Mouse (Mus musculus) limb, embryonic 14.5 days (tissue): Measurements from ENCODE around the gene Gm10803. TPM values are rescaled to one million over a fixed set of nuclear protein-coding genes. Genes with fewer than 3 reads are reported as not detected.

Experiments
- ATAC-seq: fragments of 200-750 bp; cut with Nextera tagmentation; 2 replicates; pipeline ENCODE4 v1.8.0; 2017; ENCODE audit warnings: low read depth, moderate number of reproducible peaks, moderate TSS enrichment; ENCODE audit not compliant: low FRiP score
- DNase-seq: peaks from one replicate; pipeline ENCODE4 v3.0.0-alpha.2; 2015; ENCODE audit warnings: low spot score
- H3K27ac ChIP-seq: fragments of 300-500 bp; sonication (generic); replicated peaks from 2 replicates; pipeline ENCODE4 v1.5.1; 2014; ENCODE audit warnings: low read depth, mild to moderate bottlenecking, low read length, moderate library complexity, mixed read lengths
- H3K27me3 ChIP-seq: fragments of 300-500 bp; sonication (generic); 2 replicates; pipeline ENCODE4 v1.6.1; 2014; ENCODE audit warnings: low read length, mixed read lengths; ENCODE audit not compliant: control insufficient read depth, insufficient read depth
- H3K36me3 ChIP-seq: fragments of 300-500 bp; sonication (generic); 2 replicates; pipeline ENCODE4 v1.6.1; 2014; ENCODE audit warnings: mild to moderate bottlenecking, low read length, moderate library complexity, mixed read lengths; ENCODE audit not compliant: control insufficient read depth, insufficient read depth
- H3K4me1 ChIP-seq: fragments of 300-500 bp; sonication (generic); 2 replicates; pipeline ENCODE4 v1.6.1; 2014; ENCODE audit warnings: antibody characterized with exemption, low read length, mixed read lengths; ENCODE audit not compliant: control insufficient read depth, insufficient read depth
- H3K4me2 ChIP-seq: fragments of 300-500 bp; sonication (generic); replicated peaks from 2 replicates; pipeline ENCODE4 v1.6.1; 2014; ENCODE audit warnings: low read depth, mild to moderate bottlenecking, low read length, moderate library complexity; ENCODE audit not compliant: severe bottlenecking
- H3K4me3 ChIP-seq: fragments of 300-500 bp; sonication (generic); replicated peaks from 2 replicates; pipeline ENCODE4 v1.5.1; 2014; ENCODE audit warnings: low read length
- H3K9ac ChIP-seq: fragments of 300-500 bp; sonication (generic); 2 replicates; pipeline ENCODE4 v1.6.1; 2014; ENCODE audit warnings: mild to moderate bottlenecking, low read depth, low read length, moderate library complexity; ENCODE audit not compliant: severe bottlenecking
- H3K9me3 ChIP-seq: fragments of 300-500 bp; sonication (generic); 2 replicates; pipeline ENCODE4 v1.6.1; 2016; ENCODE audit warnings: low read length; ENCODE audit not compliant: control insufficient read depth
- POLR2A ChIP-seq: fragments of 200-500 bp; IDR thresholded peaks from 2 replicates; pipeline ENCODE4 v1.8.0; 2012; ENCODE audit warnings: inconsistent platforms, mild to moderate bottlenecking, moderate library complexity, borderline replicate concordance; ENCODE audit not compliant: insufficient read depth, insufficient read length; ENCODE audit errors: extremely low read depth
- WGBS: fragments of 180-500 bp; shearing (Covaris S2); extraction: QIAGEN DNeasy Blood & Tissue Kit; methylation state at CpG from one replicate; pipeline ENCODE4 v1.1.7; 2014; 5-methylcytosine and 5-hydroxymethylcytosine counted together
- polyA plus RNA-seq, 2 experiments: library from polyadenylated mRNA; depleted of rRNA in 1 of 2; stranded (reverse) in 1 of 2; unstranded in 1 of 2; fragments of >200 nt; fragmentation: Nextera tagmentation in 1 of 2; extraction: Ambion mirVana in 1 of 2; gene quantifications; 2 replicates each; pipeline versions ENCODE4 v1.2.1 to v1.2.3; 2012 to 2014

The Gm10803 gene
- polyA plus RNA-seq, 2 experiments = 0.03 TPM; not detected in 1

GRCm38 (mm10) chr2:93522005-93522404 is 38.4 kb upstream of the Gm10803 start:
- Histone ChIP-seq H3K9ac (no peak overlapping the region), H3K4me1 (peaks cover 23% of the 10 kb centered on the region), H3K4me3 (no peak overlapping the region), H3K9me3 (no peaks in the 10 kb centered on the region), H3K27me3 (no peaks in the 10 kb centered on the region), H3K36me3 (no peaks in the 10 kb centered on the region), H3K4me2 (no peak overlapping the region), H3K27ac (no peak overlapping the region)
- TF ChIP-seq POLR2A = no peak
- 15% methylated on average over 16 of the region's 16 CpGs for WGBS
- DNase-seq (peak; percentile 56), ATAC-seq (no peak)

GRCm38 (mm10) chr2:93525033-93525762 is 35.2 kb upstream of the Gm10803 start:
- Histone ChIP-seq H3K4me3 (no peak overlapping the region), H3K9ac (no peak overlapping the region), H3K4me1 (peaks cover 23% of the 10 kb centered on the region), H3K4me2 (no peak overlapping the region), H3K36me3 (no peaks in the 10 kb centered on the region), H3K9me3 (no peaks in the 10 kb centered on the region), H3K27ac (no peak overlapping the region), H3K27me3 (no peaks in the 10 kb centered on the region)
- no peak for TF ChIP-seq POLR2A
- no peak for ATAC-seq
- no peak for DNase-seq
- WGBS = 25% methylated on average over 15 of the region's 16 CpGs

- WGBS = 35% methylated on average over 4 of the region's 4 CpGs
- H3K27me3 ChIP-seq = no peaks in the 10 kb centered on the region
- peaks cover 11% of the 10 kb centered on the region for H3K4me1 ChIP-seq
- DNase-seq (no peak), ATAC-seq (no peak)
- no peak overlapping the region for H3K27ac ChIP-seq
- TF ChIP-seq POLR2A = no peak
- no peak overlapping the region for H3K9ac ChIP-seq
- H3K4me2 ChIP-seq = no peak overlapping the region
- no peak overlapping the region for H3K4me3 ChIP-seq
- no peaks in the 10 kb centered on the region for H3K36me3 ChIP-seq
- H3K9me3 ChIP-seq = no peaks in the 10 kb centered on the region
Observed at GRCm38 (mm10) chr2:93529602-93530001, 30.8 kb upstream of the Gm10803 start.

- ATAC-seq = no peak
- Histone ChIP-seq H3K4me3 (no peak overlapping the region), H3K4me1 (peaks cover 19% of the 10 kb centered on the region), H3K36me3 (no peaks in the 10 kb centered on the region), H3K27me3 (no peaks in the 10 kb centered on the region), H3K27ac (no peak overlapping the region), H3K9ac (no peak overlapping the region), H3K4me2 (no peak overlapping the region), H3K9me3 (no peaks in the 10 kb centered on the region)
- WGBS = 83% methylated on average over 7 of the region's 7 CpGs
- no peak for TF ChIP-seq POLR2A
- no peak for DNase-seq
Observed at GRCm38 (mm10) chr2:93533891-93534290, 26.5 kb upstream of the Gm10803 start.

GRCm38 (mm10) chr2:93537385-93537967 is 22.9 kb upstream of the Gm10803 start:
- 32% methylated on average over 3 of the region's 3 CpGs for WGBS
- ATAC-seq (peak; percentile 48), DNase-seq (peak; percentile 40)

More at GRCm38 (mm10) chr2:93537385-93537967, 22.9 kb upstream of the Gm10803 start:
- H3K27me3 ChIP-seq = no peaks in the 10 kb centered on the region
- no peak overlapping the region for H3K4me2 ChIP-seq
- H3K27ac ChIP-seq = no peak overlapping the region
- no peak overlapping the region for H3K4me3 ChIP-seq
- peaks cover 19% of the 10 kb centered on the region for H3K4me1 ChIP-seq
- TF ChIP-seq POLR2A = no peak
- no peak overlapping the region for H3K9ac ChIP-seq
- H3K36me3 ChIP-seq = no peaks in the 10 kb centered on the region
- H3K9me3 ChIP-seq = no peaks in the 10 kb centered on the region
